In the genomic region with DNA sequence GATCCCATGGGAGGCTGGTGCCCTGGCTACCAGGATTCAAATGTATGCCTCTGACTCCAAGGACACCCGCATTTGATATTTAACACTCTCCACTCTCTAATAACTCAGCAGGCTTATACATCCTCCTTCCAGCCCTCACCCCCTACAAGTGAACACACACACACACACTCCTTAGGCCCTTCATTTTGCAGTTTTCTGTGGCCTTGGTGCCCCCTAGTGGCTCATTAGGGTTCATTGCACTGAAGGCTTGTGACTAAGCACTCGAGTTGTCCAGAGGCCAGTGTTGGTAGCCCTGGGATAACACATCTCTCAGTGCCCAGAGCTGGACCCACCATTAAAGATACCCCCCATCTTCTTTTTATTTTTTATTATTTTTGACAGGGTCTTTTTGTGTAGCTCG, we compare ENCODE assay signal across 9 mouse cellular contexts. TPM values are rescaled to one million over a fixed set of nuclear protein-coding genes. Genes with fewer than 3 reads are reported as not detected.
DNase-seq lines count a peak whose midpoint lies in the region; ATAC-seq and TF ChIP-seq lines count a peak whose summit lies in the region.
"Had no signal": no experiment of that assay in that cellular context is flagged by ENCODE, and none has a peak within 500 bp of the region (broad histone marks: within the 10 kb centered on the region; RNA-seq: fewer than 3 reads in every experiment).

No protein-coding gene starts in this region.

- DNase-seq in adrenal gland, postnatal 14 days, result peak; percentile 76
- peak; percentile 75 for DNase-seq in embryonic facial prominence, embryonic 11.5 days (ENCODE audit: low spot score)
- peak; percentile 74 for DNase-seq in kidney, postnatal 14 days
- peak; percentile 28 to 36 (median 33) for DNase-seq in liver, embryonic 14.5 days (ENCODE audit: low read depth in 3 of 3, low spot score in 3 of 3)

- H3K4me3 ChIP-seq in C2C12 (ENCODE audit: insufficient read depth, poor library complexity, severe bottlenecking), result no peak overlapping the region
- H3K4me3 ChIP-seq in embryonic facial prominence, embryonic 11.5 days (ENCODE audit: low read depth, low read length), result no peak overlapping the region
- H3K4me3 ChIP-seq in heart, embryonic 12.5 days, result no peak overlapping the region
- no peak overlapping the region for H3K4me3 ChIP-seq in liver, embryonic 14.5 days (ENCODE audit: insufficient read depth in 1 of 2, low read depth in 2 of 2, low read length in 2 of 2)
- no peak overlapping the region for H3K4me3 ChIP-seq in neural tube, embryonic 12.5 days
- no peak overlapping the region for H3K4me3 ChIP-seq in stomach, embryonic 16.5 days (replicated peaks; ENCODE audit: low read length)
- H3K4me3 ChIP-seq: embryonic facial prominence, embryonic 15.5 days had no signal

- no peaks in the 10 kb centered on the region for H3K79me3 ChIP-seq in C2C12 (ENCODE audit: low read depth)

- H3K4me1 ChIP-seq in embryonic facial prominence, embryonic 11.5 days (ENCODE audit: control insufficient read depth, insufficient read depth, low read length), result no peaks in the 10 kb centered on the region
- H3K4me1 ChIP-seq in heart, embryonic 12.5 days (replicated peaks), result 0 out of 2 replicates have a peak, but pooled peaks cover 3% of the 10 kb centered on the region
- H3K4me1 ChIP-seq in liver, embryonic 14.5 days (replicated peaks; ENCODE audit: control insufficient read depth in 2 of 2, insufficient read depth in 2 of 2, low read length in 1 of 2), result peaks cover 0 to 7% of the 10 kb centered on the region in 2 experiments; a peak in 1 of 4 replicates
- no peaks in the 10 kb centered on the region for H3K4me1 ChIP-seq in neural tube, embryonic 12.5 days
- H3K4me1 ChIP-seq in stomach, embryonic 16.5 days (ENCODE audit: control insufficient read depth, insufficient read depth, low read length), result peaks cover 4% of the 10 kb centered on the region; the same call in 1 of the 2 replicates

- no peak overlapping the region for H3K27ac ChIP-seq in embryonic facial prominence, embryonic 11.5 days (replicated peaks; ENCODE audit: low read depth, low read length)
- no peak overlapping the region for H3K27ac ChIP-seq in heart, embryonic 12.5 days (ENCODE audit: poor library complexity, severe bottlenecking)
- H3K27ac ChIP-seq in liver, embryonic 14.5 days, result no peak overlapping the region
- H3K27ac ChIP-seq in neural tube, embryonic 12.5 days, result no peak overlapping the region
- H3K27ac ChIP-seq in stomach, embryonic 16.5 days (ENCODE audit: low read length), result no peak overlapping the region
- H3K27ac ChIP-seq: embryonic facial prominence, embryonic 15.5 days had no signal

- no peak for TF ChIP-seq EP300 in liver, embryonic 14.5 days (IDR thresholded peaks at IDR 0.05; ENCODE audit: low read depth)

- 0 out of 2 replicates have a peak, but pooled peaks have one; percentile 42 for ATAC-seq in embryonic facial prominence, embryonic 11.5 days (replicated peaks; ENCODE audit: insufficient number of reproducible peaks, low FRiP score, low TSS enrichment, low read depth)
- ATAC-seq in heart, embryonic 12.5 days (ENCODE audit: insufficient number of reproducible peaks, low FRiP score), result peak; percentile 65
- ATAC-seq in liver, embryonic 14.5 days (ENCODE audit: insufficient read depth), result 0 out of 2 replicates have a peak, but pooled peaks have one; percentile 35
- peak; percentile 69 for ATAC-seq in neural tube, embryonic 12.5 days (ENCODE audit: low FRiP score, low read depth)
- ATAC-seq in stomach, embryonic 16.5 days (ENCODE audit: insufficient read depth, low FRiP score), result peak; percentile 44; the same call in 1 of the 2 replicates

- H3K79me2 ChIP-seq in C2C12 (ENCODE audit: control insufficient read depth, insufficient read depth), result peaks cover under 1% of the 10 kb centered on the region

- no peaks in the 10 kb centered on the region for H3K36me3 ChIP-seq in C2C12 (ENCODE audit: control insufficient read depth, insufficient read depth)
- H3K36me3 ChIP-seq in embryonic facial prominence, embryonic 11.5 days (replicated peaks; ENCODE audit: control insufficient read depth, insufficient read depth, low read depth, low read length), result no peaks in the 10 kb centered on the region
- no peaks in the 10 kb centered on the region for H3K36me3 ChIP-seq in heart, embryonic 12.5 days
- H3K36me3 ChIP-seq in liver, embryonic 14.5 days (replicated peaks; ENCODE audit: control insufficient read depth, insufficient read depth, low read depth), result no peaks in the 10 kb centered on the region
- H3K36me3 ChIP-seq in neural tube, embryonic 12.5 days, result no peaks in the 10 kb centered on the region
- no peaks in the 10 kb centered on the region for H3K36me3 ChIP-seq in stomach, embryonic 16.5 days (ENCODE audit: control insufficient read depth, insufficient read depth, low read length)
- H3K36me3 ChIP-seq: embryonic facial prominence, embryonic 15.5 days had no signal

- H3K9me3 ChIP-seq in embryonic facial prominence, embryonic 11.5 days (replicated peaks; ENCODE audit: control insufficient read depth, low read length), result no peaks in the 10 kb centered on the region
- no peaks in the 10 kb centered on the region for H3K9me3 ChIP-seq in heart, embryonic 12.5 days (replicated peaks)
- H3K9me3 ChIP-seq in liver, embryonic 14.5 days (ENCODE audit: control insufficient read depth, low read length), result no peaks in the 10 kb centered on the region
- H3K9me3 ChIP-seq in neural tube, embryonic 12.5 days, result no peaks in the 10 kb centered on the region
- H3K9me3 ChIP-seq in stomach, embryonic 16.5 days (replicated peaks; ENCODE audit: control insufficient read depth, low read length), result no peaks in the 10 kb centered on the region
- H3K9me3 ChIP-seq: embryonic facial prominence, embryonic 15.5 days had no signal

- H3K4me2 ChIP-seq in embryonic facial prominence, embryonic 11.5 days (ENCODE audit: low read depth, low read length), result no peak overlapping the region
- H3K4me2 ChIP-seq in heart, embryonic 12.5 days, result no peak overlapping the region
- H3K4me2 ChIP-seq in liver, embryonic 14.5 days (ENCODE audit: low read depth), result no peak overlapping the region
- no peak overlapping the region for H3K4me2 ChIP-seq in neural tube, embryonic 12.5 days (replicated peaks)
- no peak overlapping the region for H3K4me2 ChIP-seq in stomach, embryonic 16.5 days (ENCODE audit: low read depth, low read length)
- H3K4me2 ChIP-seq: embryonic facial prominence, embryonic 15.5 days had no signal

- peak; percentile 70 for TF ChIP-seq CTCF in C2C12 (IDR thresholded peaks at IDR 0.05; ENCODE audit: control insufficient read depth, insufficient read depth, insufficient read length)
- peak; percentile 88 for TF ChIP-seq CTCF in liver, embryonic 14.5 days (IDR thresholded peaks at IDR 0.05; ENCODE audit: low read depth)

- no peak overlapping the region for H3ac ChIP-seq in C2C12 (ENCODE audit: control insufficient read depth, insufficient read length, low read depth)

- no peak overlapping the region for H3K9ac ChIP-seq in embryonic facial prominence, embryonic 11.5 days (replicated peaks; ENCODE audit: low read length)
- no peak overlapping the region for H3K9ac ChIP-seq in heart, embryonic 12.5 days
- no peak overlapping the region for H3K9ac ChIP-seq in liver, embryonic 14.5 days (replicated peaks)
- H3K9ac ChIP-seq in neural tube, embryonic 12.5 days, result no peak overlapping the region
- H3K9ac ChIP-seq in stomach, embryonic 16.5 days (ENCODE audit: low read length), result no peak overlapping the region
- H3K9ac ChIP-seq: embryonic facial prominence, embryonic 15.5 days had no signal

- 7% methylated on average over 3 of the region's 3 CpGs for WGBS in embryonic facial prominence, embryonic 11.5 days
- WGBS in heart, embryonic 12.5 days, result 7% methylated on average over 3 of the region's 3 CpGs
- WGBS in liver, embryonic 14.5 days (ENCODE audit: insufficient replicate concordance), result 12% methylated on average over 3 of the region's 3 CpGs
- 14% methylated on average over 3 of the region's 3 CpGs for WGBS in neural tube, embryonic 12.5 days
- 10% methylated on average over 3 of the region's 3 CpGs for WGBS in stomach, embryonic 16.5 days

- H3K27me3 ChIP-seq in C2C12 (ENCODE audit: control insufficient read depth, insufficient read depth, insufficient read length), result no peaks in the 10 kb centered on the region
- no peaks in the 10 kb centered on the region for H3K27me3 ChIP-seq in embryonic facial prominence, embryonic 11.5 days (ENCODE audit: control insufficient read depth, insufficient read depth, low read length)
- H3K27me3 ChIP-seq in heart, embryonic 12.5 days (replicated peaks), result peaks cover 8% of the 10 kb centered on the region
- H3K27me3 ChIP-seq in liver, embryonic 14.5 days (ENCODE audit: control insufficient read depth, insufficient read depth, low read length), result no peaks in the 10 kb centered on the region
- no peaks in the 10 kb centered on the region for H3K27me3 ChIP-seq in neural tube, embryonic 12.5 days (replicated peaks)
- no peaks in the 10 kb centered on the region for H3K27me3 ChIP-seq in stomach, embryonic 16.5 days (ENCODE audit: control insufficient read depth, insufficient read depth, low read length)
- H3K27me3 ChIP-seq: embryonic facial prominence, embryonic 15.5 days had no signal

RNA-seq across cellular contexts. Expression of a gene that starts 4.8 kb away (rescaled TPM):
- polyA plus RNA-seq in C2C12 (2012; fragmentation: generic; extraction: Trizol), result 163 TPM
- 73.8 and 81.7 TPM in 2 replicates for total RNA-seq in adrenal gland, postnatal 14 days (2021)
- 186 and 191 TPM in 2 replicates for polyA plus RNA-seq in embryonic facial prominence, embryonic 11.5 days (2014; fragmentation: Nextera tagmentation; extraction: Ambion mirVana)
- polyA plus RNA-seq in heart, embryonic 12.5 days (2016; fragmentation: Nextera tagmentation; extraction: Ambion mirVana), result 129 and 137 TPM in 2 replicates
- 41.3 and 44.7 TPM in 2 replicates for polyA plus RNA-seq in liver, embryonic 14.5 days (2012; rRNA removed)
- polyA plus RNA-seq in liver, embryonic 14.5 days (2014; fragmentation: Nextera tagmentation; extraction: Ambion mirVana), result 108 and 109 TPM in 2 replicates
- 182 and 190 TPM in 2 replicates for polyA plus RNA-seq in neural tube, embryonic 12.5 days (2016; fragmentation: Nextera tagmentation; extraction: Ambion mirVana)
- 175 and 181 TPM in 2 replicates for polyA plus RNA-seq in stomach, embryonic 16.5 days (2015; fragmentation: Nextera tagmentation; extraction: Ambion mirVana)

RNA-seq across cellular contexts. Expression of a gene that starts 17.2 kb away (rescaled TPM):
- 0.20 TPM for polyA plus RNA-seq in C2C12 (2012; fragmentation: generic; extraction: Trizol)
- 0.44 and 0.49 TPM in 2 replicates for total RNA-seq in adrenal gland, postnatal 14 days (2021)
- polyA plus RNA-seq in embryonic facial prominence, embryonic 11.5 days (2014; fragmentation: Nextera tagmentation; extraction: Ambion mirVana), result 2.1 and 3.4 TPM in 2 replicates
- polyA plus RNA-seq in heart, embryonic 12.5 days (2016; fragmentation: Nextera tagmentation; extraction: Ambion mirVana), result 2.6 TPM in 2 replicates
- polyA plus RNA-seq in liver, embryonic 14.5 days (2012; rRNA removed), result 0.03 TPM in 1 of 2 replicates, not detected in the other
- polyA plus RNA-seq in liver, embryonic 14.5 days (2014; fragmentation: Nextera tagmentation; extraction: Ambion mirVana), result 0.27 and 0.30 TPM in 2 replicates
- polyA plus RNA-seq in neural tube, embryonic 12.5 days (2016; fragmentation: Nextera tagmentation; extraction: Ambion mirVana), result 2.1 and 2.6 TPM in 2 replicates
- 2.2 and 2.6 TPM in 2 replicates for polyA plus RNA-seq in stomach, embryonic 16.5 days (2015; fragmentation: Nextera tagmentation; extraction: Ambion mirVana)

RNA-seq across cellular contexts. Expression of a gene that starts 34.3 kb away (rescaled TPM):
- not detected for polyA plus RNA-seq in C2C12 (2012; fragmentation: generic; extraction: Trizol)
- total RNA-seq in adrenal gland, postnatal 14 days (2021), result 0.26 and 1.3 TPM in 2 replicates
- polyA plus RNA-seq in embryonic facial prominence, embryonic 11.5 days (2014; fragmentation: Nextera tagmentation; extraction: Ambion mirVana), result 0.15 TPM in 1 of 2 replicates, not detected in the other
- polyA plus RNA-seq in heart, embryonic 12.5 days (2016; fragmentation: Nextera tagmentation; extraction: Ambion mirVana), result not detected in 2 replicates
- 0.01 and 0.03 TPM in 2 replicates for polyA plus RNA-seq in liver, embryonic 14.5 days (2012; rRNA removed)
- polyA plus RNA-seq in liver, embryonic 14.5 days (2014; fragmentation: Nextera tagmentation; extraction: Ambion mirVana), result not detected in 2 replicates
- polyA plus RNA-seq in neural tube, embryonic 12.5 days (2016; fragmentation: Nextera tagmentation; extraction: Ambion mirVana), result not detected in 2 replicates
- polyA plus RNA-seq in stomach, embryonic 16.5 days (2015; fragmentation: Nextera tagmentation; extraction: Ambion mirVana), result 0.15 and 0.20 TPM in 2 replicates
- polyA plus RNA-seq: embryonic facial prominence, embryonic 15.5 days had no signal

RNA-seq across cellular contexts. Expression of a gene that starts 43.4 kb away (rescaled TPM):
- polyA plus RNA-seq in C2C12 (2012; fragmentation: generic; extraction: Trizol), result 0.02 TPM
- total RNA-seq in adrenal gland, postnatal 14 days (2021), result not detected in 2 replicates
- polyA plus RNA-seq in embryonic facial prominence, embryonic 11.5 days (2014; fragmentation: Nextera tagmentation; extraction: Ambion mirVana), result 0.25 TPM in 1 of 2 replicates, not detected in the other
- polyA plus RNA-seq in heart, embryonic 12.5 days (2016; fragmentation: Nextera tagmentation; extraction: Ambion mirVana), result not detected in 2 replicates
- polyA plus RNA-seq in liver, embryonic 14.5 days (2012; rRNA removed), result not detected in 2 replicates
- 0.10 TPM in 1 of 2 replicates, not detected in the other for polyA plus RNA-seq in liver, embryonic 14.5 days (2014; fragmentation: Nextera tagmentation; extraction: Ambion mirVana)
- polyA plus RNA-seq in neural tube, embryonic 12.5 days (2016; fragmentation: Nextera tagmentation; extraction: Ambion mirVana), result not detected in 2 replicates
- 1.5 and 3.3 TPM in 2 replicates for polyA plus RNA-seq in stomach, embryonic 16.5 days (2015; fragmentation: Nextera tagmentation; extraction: Ambion mirVana)
- polyA plus RNA-seq: embryonic facial prominence, embryonic 15.5 days had no signal

RNA-seq across cellular contexts. Expression of a gene that starts 52.3 kb away (rescaled TPM):
- not detected for polyA plus RNA-seq in C2C12 (2012; fragmentation: generic; extraction: Trizol)
- total RNA-seq in adrenal gland, postnatal 14 days (2021), result not detected in 2 replicates
- polyA plus RNA-seq in embryonic facial prominence, embryonic 11.5 days (2014; fragmentation: Nextera tagmentation; extraction: Ambion mirVana), result not detected in 2 replicates
- 0.18 TPM in 1 of 2 replicates, not detected in the other for polyA plus RNA-seq in heart, embryonic 12.5 days (2016; fragmentation: Nextera tagmentation; extraction: Ambion mirVana)
- polyA plus RNA-seq in liver, embryonic 14.5 days (2012; rRNA removed), result 0.05 and 0.08 TPM in 2 replicates
- 0.20 TPM in 1 of 2 replicates, not detected in the other for polyA plus RNA-seq in liver, embryonic 14.5 days (2014; fragmentation: Nextera tagmentation; extraction: Ambion mirVana)
- polyA plus RNA-seq in neural tube, embryonic 12.5 days (2016; fragmentation: Nextera tagmentation; extraction: Ambion mirVana), result not detected in 2 replicates
- 7,568 and 11,997 TPM in 2 replicates for polyA plus RNA-seq in stomach, embryonic 16.5 days (2015; fragmentation: Nextera tagmentation; extraction: Ambion mirVana)
